Mouse (Mus musculus) limb, embryonic 14.5 days (tissue): ENCODE measurements around the gene Ifnar2. TPM values are rescaled to one million over a fixed set of nuclear protein-coding genes. Genes with fewer than 3 reads are reported as not detected.
A peak's percentile ranks its signal among the peaks of the same experiment; 100 is the strongest.

Experiments
- ATAC-seq: fragments of 200-750 bp; cut with Nextera tagmentation; 2 replicates; pipeline ENCODE4 v1.8.0; 2017; ENCODE audit warnings: low read depth, moderate number of reproducible peaks, moderate TSS enrichment; ENCODE audit not compliant: low FRiP score
- DNase-seq: peaks from one replicate; pipeline ENCODE4 v3.0.0-alpha.2; 2015; ENCODE audit warnings: low spot score
- H3K27ac ChIP-seq: fragments of 300-500 bp; sonication (generic); replicated peaks from 2 replicates; pipeline ENCODE4 v1.5.1; 2014; ENCODE audit warnings: low read depth, mild to moderate bottlenecking, low read length, moderate library complexity, mixed read lengths
- H3K27me3 ChIP-seq: fragments of 300-500 bp; sonication (generic); 2 replicates; pipeline ENCODE4 v1.6.1; 2014; ENCODE audit warnings: low read length, mixed read lengths; ENCODE audit not compliant: control insufficient read depth, insufficient read depth
- H3K36me3 ChIP-seq: fragments of 300-500 bp; sonication (generic); 2 replicates; pipeline ENCODE4 v1.6.1; 2014; ENCODE audit warnings: mild to moderate bottlenecking, low read length, moderate library complexity, mixed read lengths; ENCODE audit not compliant: control insufficient read depth, insufficient read depth
- H3K4me1 ChIP-seq: fragments of 300-500 bp; sonication (generic); 2 replicates; pipeline ENCODE4 v1.6.1; 2014; ENCODE audit warnings: antibody characterized with exemption, low read length, mixed read lengths; ENCODE audit not compliant: control insufficient read depth, insufficient read depth
- H3K4me2 ChIP-seq: fragments of 300-500 bp; sonication (generic); replicated peaks from 2 replicates; pipeline ENCODE4 v1.6.1; 2014; ENCODE audit warnings: low read depth, mild to moderate bottlenecking, low read length, moderate library complexity; ENCODE audit not compliant: severe bottlenecking
- H3K4me3 ChIP-seq: fragments of 300-500 bp; sonication (generic); replicated peaks from 2 replicates; pipeline ENCODE4 v1.5.1; 2014; ENCODE audit warnings: low read length
- H3K9ac ChIP-seq: fragments of 300-500 bp; sonication (generic); 2 replicates; pipeline ENCODE4 v1.6.1; 2014; ENCODE audit warnings: mild to moderate bottlenecking, low read depth, low read length, moderate library complexity; ENCODE audit not compliant: severe bottlenecking
- H3K9me3 ChIP-seq: fragments of 300-500 bp; sonication (generic); 2 replicates; pipeline ENCODE4 v1.6.1; 2016; ENCODE audit warnings: low read length; ENCODE audit not compliant: control insufficient read depth
- POLR2A ChIP-seq: fragments of 200-500 bp; IDR thresholded peaks from 2 replicates; pipeline ENCODE4 v1.8.0; 2012; ENCODE audit warnings: inconsistent platforms, mild to moderate bottlenecking, moderate library complexity, borderline replicate concordance; ENCODE audit not compliant: insufficient read depth, insufficient read length; ENCODE audit errors: extremely low read depth
- WGBS: fragments of 180-500 bp; shearing (Covaris S2); extraction: QIAGEN DNeasy Blood & Tissue Kit; methylation state at CpG from one replicate; pipeline ENCODE4 v1.1.7; 2014; 5-methylcytosine and 5-hydroxymethylcytosine counted together
- polyA plus RNA-seq, 2 experiments: library from polyadenylated mRNA; depleted of rRNA in 1 of 2; stranded (reverse) in 1 of 2; unstranded in 1 of 2; fragments of >200 nt; fragmentation: Nextera tagmentation in 1 of 2; extraction: Ambion mirVana in 1 of 2; gene quantifications; 2 replicates each; pipeline versions ENCODE4 v1.2.1 to v1.2.3; 2012 to 2014

Gene Ifnar2
- polyA plus RNA-seq, 2 experiments = 38.7 to 59.7 TPM

DNA sequence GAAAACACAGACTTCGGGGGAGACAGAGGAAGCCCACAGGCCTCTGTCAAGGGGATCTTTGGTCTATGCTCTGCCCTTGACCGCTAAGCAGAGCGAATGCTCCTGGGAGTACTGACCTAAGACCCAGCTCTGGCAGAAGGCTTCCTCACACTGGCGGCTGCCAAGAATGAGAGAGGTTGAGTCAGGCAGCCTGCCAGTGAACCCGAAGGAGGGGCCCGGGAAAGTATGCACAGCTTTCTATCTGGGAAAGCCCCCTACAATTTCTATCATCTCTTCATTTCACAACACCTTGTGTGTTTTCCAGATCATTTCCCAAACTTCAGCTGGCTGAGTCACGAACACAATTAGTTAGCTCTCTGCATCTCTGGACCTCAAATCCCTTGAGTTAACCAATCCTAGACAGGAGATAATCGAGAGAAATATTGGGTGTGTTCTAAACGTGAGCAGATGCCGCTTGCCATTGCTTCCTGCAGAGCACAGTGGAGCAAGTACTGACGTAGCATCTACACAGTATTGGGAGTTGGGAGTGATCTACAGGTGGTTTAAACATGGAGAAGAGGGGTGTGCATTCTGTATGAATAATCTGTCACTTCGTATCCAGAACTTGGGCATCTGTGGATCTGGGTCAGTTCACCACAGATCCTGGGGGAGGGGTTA is 9.8 kb upstream of the Ifnar2 start:
- peak; percentile 48 for DNase-seq
- H3K9ac ChIP-seq = no peak overlapping the region
- ATAC-seq = no peak
- no peak overlapping the region for H3K4me2 ChIP-seq
- no peaks in the 10 kb centered on the region for H3K9me3 ChIP-seq
- H3K4me1 ChIP-seq = peaks cover 15% of the 10 kb centered on the region
- no peak for TF ChIP-seq POLR2A
- H3K27ac ChIP-seq = no peak overlapping the region
- 58% methylated on average over 12 of the region's 12 CpGs for WGBS
- no peaks in the 10 kb centered on the region for H3K27me3 ChIP-seq
- H3K4me3 ChIP-seq = no peak overlapping the region
- no peaks in the 10 kb centered on the region for H3K36me3 ChIP-seq

DNA sequence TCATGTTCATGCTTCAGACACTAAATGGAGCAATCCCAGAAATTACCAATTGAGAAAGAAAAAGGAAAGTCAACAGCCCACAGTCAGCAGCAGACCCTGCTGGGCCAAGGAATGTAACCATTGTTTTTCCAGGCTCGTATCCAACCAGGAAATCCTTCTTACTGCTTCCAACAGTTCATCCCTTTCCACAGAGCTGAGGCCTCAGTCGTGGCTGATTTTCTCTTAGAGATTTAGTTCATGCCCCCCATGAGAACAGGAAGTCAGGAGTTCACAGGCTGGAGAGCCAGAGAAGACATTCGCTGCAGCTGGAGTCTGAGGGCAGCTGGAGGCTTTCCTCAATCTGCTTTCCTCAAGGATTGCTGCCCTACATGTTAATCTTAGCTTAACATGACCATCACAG is 9.1 kb upstream of the Ifnar2 start:
- H3K27ac ChIP-seq = no peak overlapping the region
- H3K27me3 ChIP-seq = no peaks in the 10 kb centered on the region
- no peaks in the 10 kb centered on the region for H3K36me3 ChIP-seq
- WGBS = 30% methylated on average over 3 of the region's 3 CpGs
- H3K4me1 ChIP-seq = peaks cover 15% of the 10 kb centered on the region
- DNase-seq (peak; percentile 91), ATAC-seq (peak; percentile 79)
- no peak overlapping the region for H3K4me3 ChIP-seq
- 0 out of 2 replicates have a peak overlapping the region, but pooled peaks have one; percentile 9 for H3K9ac ChIP-seq
- no peak overlapping the region for H3K4me2 ChIP-seq
- no peaks in the 10 kb centered on the region for H3K9me3 ChIP-seq
- no peak for TF ChIP-seq POLR2A

DNA sequence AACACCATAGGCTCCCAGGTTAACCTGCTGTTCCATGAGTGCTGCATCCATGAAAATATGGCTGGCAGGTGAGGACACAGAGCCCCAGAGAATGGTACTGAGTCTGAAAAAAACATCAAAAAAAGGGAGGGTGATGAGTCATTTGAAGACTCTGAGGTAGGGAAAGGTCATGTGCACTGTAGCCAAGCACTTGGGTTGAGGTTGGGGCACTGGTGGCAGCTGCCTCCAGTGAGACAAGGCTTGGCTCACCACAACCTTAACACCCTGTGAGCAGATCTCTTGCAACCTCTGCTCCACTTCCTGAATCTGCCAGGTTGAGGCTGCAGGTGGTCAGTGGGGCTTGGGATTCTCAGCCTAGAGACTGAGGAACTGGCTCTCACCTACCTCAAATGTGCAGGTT is 6.0 kb upstream of the Ifnar2 start:
- H3K4me3 ChIP-seq = no peak overlapping the region
- H3K36me3 ChIP-seq = no peaks in the 10 kb centered on the region
- no peak overlapping the region for H3K4me2 ChIP-seq
- H3K4me1 ChIP-seq = peaks cover 15% of the 10 kb centered on the region
- H3K9me3 ChIP-seq = no peaks in the 10 kb centered on the region
- ATAC-seq = no peak
- no peak for DNase-seq
- no peak overlapping the region for H3K9ac ChIP-seq
- no peaks in the 10 kb centered on the region for H3K27me3 ChIP-seq
- no peak overlapping the region for H3K27ac ChIP-seq
- no peak for TF ChIP-seq POLR2A

DNA sequence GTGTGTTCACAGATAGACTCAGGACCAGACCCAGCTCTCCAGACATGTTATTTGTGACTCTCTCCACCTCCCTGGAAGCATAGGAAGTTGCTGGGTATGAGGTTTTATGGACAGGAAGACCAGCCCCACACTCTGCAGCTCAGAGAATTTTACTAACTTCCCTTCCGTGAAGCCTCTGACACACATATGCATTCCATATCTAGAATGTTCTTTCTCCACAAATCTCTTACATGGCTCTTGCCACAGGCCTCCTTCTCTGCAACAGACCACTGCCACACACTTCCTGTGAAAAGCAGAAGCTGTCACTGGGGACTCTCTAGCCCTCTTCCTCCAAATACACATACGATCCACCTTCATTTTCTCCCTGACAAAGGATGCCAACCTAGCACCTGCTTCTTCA is 5.5 kb upstream of the Ifnar2 start:
- no peak overlapping the region for H3K4me2 ChIP-seq
- no peak overlapping the region for H3K27ac ChIP-seq
- H3K36me3 ChIP-seq = no peaks in the 10 kb centered on the region
- H3K4me1 ChIP-seq = peaks cover 15% of the 10 kb centered on the region
- WGBS = 75% methylated on average over 2 of the region's 2 CpGs
- ATAC-seq = no peak
- DNase-seq = no peak
- H3K27me3 ChIP-seq = no peaks in the 10 kb centered on the region
- H3K9ac ChIP-seq = no peak overlapping the region
- TF ChIP-seq POLR2A = no peak
- H3K4me3 ChIP-seq = no peak overlapping the region
- no peaks in the 10 kb centered on the region for H3K9me3 ChIP-seq

DNA sequence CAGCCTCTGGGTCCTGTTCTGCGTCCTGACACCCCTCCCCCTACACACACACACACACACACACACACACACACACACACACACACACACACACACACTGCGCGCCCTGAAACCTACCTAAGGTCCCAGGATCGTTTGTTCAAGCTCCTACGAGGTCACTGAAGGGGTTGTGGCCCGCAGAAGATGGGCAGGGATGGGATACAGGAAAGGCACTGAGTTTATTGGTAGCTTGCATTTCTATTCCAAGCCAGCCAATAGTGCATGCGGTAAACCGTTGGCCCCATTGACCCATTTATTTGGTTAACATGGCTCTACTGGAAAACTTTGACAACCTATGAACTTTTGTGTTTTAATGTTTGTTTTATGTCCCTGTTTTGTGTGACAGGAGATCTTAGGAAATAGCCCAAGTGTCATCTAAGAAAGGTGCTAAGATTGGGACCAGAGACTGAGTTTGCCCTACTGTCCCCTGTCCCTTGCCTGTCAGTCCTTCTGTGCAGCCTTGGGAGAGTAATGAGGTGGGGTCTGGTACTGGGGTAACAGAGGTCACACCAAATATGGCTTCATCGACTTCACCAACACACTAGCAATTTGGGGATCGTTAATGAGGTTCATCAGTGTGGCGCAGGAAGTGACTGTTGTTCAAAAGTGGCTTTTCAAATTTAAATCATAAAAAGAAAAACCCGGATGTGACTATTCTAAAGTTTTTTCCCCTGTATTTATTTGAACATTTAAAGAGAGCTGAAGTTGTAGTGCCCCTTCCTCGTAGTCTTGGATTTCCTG is 1.1 kb downstream of the Ifnar2 start:
- ATAC-seq = no peak
- no peaks in the 10 kb centered on the region for H3K9me3 ChIP-seq
- peaks cover 14% of the 10 kb centered on the region for H3K4me1 ChIP-seq
- H3K36me3 ChIP-seq = no peaks in the 10 kb centered on the region
- no peak for TF ChIP-seq POLR2A
- H3K27ac ChIP-seq = peak overlapping the region; percentile 90
- H3K4me2 ChIP-seq = peak overlapping the region; percentile 68
- no peak for DNase-seq
- no peaks in the 10 kb centered on the region for H3K27me3 ChIP-seq
- peak overlapping the region; percentile 87 for H3K9ac ChIP-seq
- WGBS = 31% methylated on average over 13 of the region's 13 CpGs
- H3K4me3 ChIP-seq = peak overlapping the region; percentile 77
